Mouse (Mus musculus) frontal cortex, postnatal 25 days (tissue): ENCODE measurements around the gene Olfr372.
"Not testable (repeated sequence)": the region's sequence is repeated elsewhere in the genome, so short reads cannot be mapped to it uniquely, and the experiment has no call there.

Experiments used
- DNase-seq, 2 experiments: peaks; one replicate each; pipeline ENCODE4 v3.0.0; 2022; ENCODE audit warnings: low spot score in 2 of 2

Olfr372 gene

GRCm38 (mm10) chr8:72040918-72041317 lies at the start of gene Olfr372:
TSS of gene Olfr372 (plus strand) at chr8:72041218.
- DNase-seq = not testable (repeated sequence)

GRCm38 (mm10) chr8:71999434-71999833 lies 41.6 kb upstream of the Olfr372 start:
- DNase-seq = no peak

GRCm38 (mm10) chr8:72000223-72000622 lies 40.8 kb upstream of the Olfr372 start:
- DNase-seq = no peak

- no peak for DNase-seq
Observed at GRCm38 (mm10) chr8:72002942-72003341, 38.1 kb upstream of the Olfr372 start.

- DNase-seq = no peak
Observed at GRCm38 (mm10) chr8:72005912-72006311, 35.1 kb upstream of the Olfr372 start.

- DNase-seq = no peak
Observed at GRCm38 (mm10) chr8:72006763-72007162, 34.3 kb upstream of the Olfr372 start.

- DNase-seq = no peak
Observed at GRCm38 (mm10) chr8:72008134-72008641, 32.8 kb upstream of the Olfr372 start.

GRCm38 (mm10) chr8:72009473-72009872 lies 31.5 kb upstream of the Olfr372 start, which contains the start of gene Cyp4f18:
TSS of gene Cyp4f18 (minus strand) at chr8:72009626.
- DNase-seq = no peak

- not testable (repeated sequence) for DNase-seq
Observed at GRCm38 (mm10) chr8:72013506-72014228, 27.4 kb upstream of the Olfr372 start.

- not testable (repeated sequence) for DNase-seq
Observed at GRCm38 (mm10) chr8:72017339-72017738, 23.7 kb upstream of the Olfr372 start.

- no peak for DNase-seq
Observed at GRCm38 (mm10) chr8:72018141-72018540, 22.9 kb upstream of the Olfr372 start.

GRCm38 (mm10) chr8:72019022-72019421 lies 22.0 kb upstream of the Olfr372 start:
- not testable (repeated sequence) for DNase-seq

GRCm38 (mm10) chr8:72019816-72020215 lies 21.2 kb upstream of the Olfr372 start:
- no peak for DNase-seq

GRCm38 (mm10) chr8:72024886-72025285 lies 16.1 kb upstream of the Olfr372 start:
- DNase-seq = peak; percentile 11 to 17

GRCm38 (mm10) chr8:72032926-72033325 lies 8.1 kb upstream of the Olfr372 start:
- peak; percentile 40 to 46 for DNase-seq

GRCm38 (mm10) chr8:72042493-72042892 lies 1.5 kb downstream of the Olfr372 start:
- DNase-seq = no peak

- DNase-seq = not testable (repeated sequence)
Observed at GRCm38 (mm10) chr8:72054633-72055032, 13.6 kb downstream of the Olfr372 start.

- DNase-seq = not testable (repeated sequence)
Observed at GRCm38 (mm10) chr8:72057643-72058042, 16.6 kb downstream of the Olfr372 start.

GRCm38 (mm10) chr8:72066819-72067399 lies 25.9 kb downstream of the Olfr372 start:
- DNase-seq = not testable (repeated sequence)

- not testable (repeated sequence) for DNase-seq
Observed at GRCm38 (mm10) chr8:72082877-72083276, 41.9 kb downstream of the Olfr372 start, which contains the start of gene Olfr373. TSS of gene Olfr373 (plus strand) at chr8:72083177.

GRCm38 (mm10) chr8:72084744-72085143 lies 43.7 kb downstream of the Olfr372 start:
- no peak for DNase-seq

- not testable (repeated sequence) for DNase-seq
Observed at GRCm38 (mm10) chr8:72087611-72088010, 46.6 kb downstream of the Olfr372 start.

GRCm38 (mm10) chr8:72096721-72097120 lies 55.7 kb downstream of the Olfr372 start:
- DNase-seq = not testable (repeated sequence)
